Mouse (Mus musculus) central nervous system, embryonic 18 days (tissue): ENCODE data around the gene Ace. TPM values are rescaled to one million over a fixed set of nuclear protein-coding genes. Genes with fewer than 3 reads are reported as not detected.

ENCODE experiments used
- polyA plus RNA-seq: library from polyadenylated mRNA; depleted of rRNA; stranded (reverse); fragments of >200 nt; gene quantifications from 2 replicates; pipeline ENCODE4 v1.2.3, GENCODE M21; 2012; rRNA removed

Gene Ace
- polyA plus RNA-seq: 12.2 and 13.7 TPM in 2 replicates

GRCm38 (mm10) chr11:105967741-105968574 lies at the start of gene Ace:
TSS of gene Ace (plus strand) at chr11:105967945.

DNA sequence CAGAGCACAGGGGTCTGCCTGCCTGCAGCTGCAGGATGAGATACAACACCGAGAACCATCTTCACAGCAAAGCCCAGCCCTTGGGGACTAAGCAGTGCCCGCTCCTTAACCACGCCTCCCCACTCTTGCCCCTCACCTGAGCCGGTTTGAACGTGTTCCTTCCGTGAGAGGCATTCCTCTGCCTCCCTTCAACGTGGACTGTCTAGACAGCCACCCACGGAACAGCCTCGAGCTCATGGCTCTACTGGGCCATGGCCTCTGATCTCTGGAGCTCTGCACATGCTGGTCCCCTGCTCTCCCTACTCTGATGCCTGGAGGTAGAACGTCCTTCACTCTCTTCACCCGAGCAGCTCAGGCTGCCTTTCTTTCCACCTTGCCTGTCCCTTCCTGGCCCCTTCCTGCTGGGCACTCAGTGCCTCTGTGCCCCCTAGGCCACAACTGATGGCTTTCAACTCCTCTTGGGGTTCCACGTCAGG lies 14.8 kb upstream of the Ace start, which contains the start of gene Cyb561:
Gene Cyb561, minus strand, starts transcription at position 426 of the 476 bp plus-strand sequence.

GRCm38 (mm10) chr11:105994375-105994774 lies 26.6 kb downstream of the Ace start, which contains the start of gene Ace3:
TSS of gene Ace3 (plus strand) at chr11:105994675.

GRCm38 (mm10) chr11:106007821-106008220 lies 40.1 kb downstream of the Ace start, which contains the start of gene Kcnh6:
TSS of gene Kcnh6 (plus strand) at chr11:106008124.

GRCm38 (mm10) chr11:106036548-106037417 lies 69.0 kb downstream of the Ace start, which contains the start of gene Dcaf7:
TSS of gene Dcaf7 (plus strand) at chr11:106036872.

Other genes with a start within 250 kb of the Ace start
- 49.3 and 50.3 TPM in 2 replicates for gene Cyb561, start 14.6 kb upstream of the Ace start, polyA plus RNA-seq
- gene Ace3, start 26.7 kb downstream of the Ace start, polyA plus RNA-seq: not detected in 2 replicates
- gene Kcnh6, start 40.2 kb downstream of the Ace start, polyA plus RNA-seq: 1.8 and 2.1 TPM in 2 replicates
- gene Dcaf7, start 68.9 kb downstream of the Ace start, polyA plus RNA-seq: 158 and 165 TPM in 2 replicates
- 12.3 and 13.9 TPM in 2 replicates for gene Taco1, start 98.1 kb downstream of the Ace start, polyA plus RNA-seq
- 28.1 and 28.5 TPM in 2 replicates for gene Map3k3, start 116.7 kb downstream of the Ace start, polyA plus RNA-seq
- gene Gm10840, start 192.9 kb downstream of the Ace start, polyA plus RNA-seq: not detected in 2 replicates
- 89.2 and 92.8 TPM in 2 replicates for gene Limd2, start 192.9 kb downstream of the Ace start, polyA plus RNA-seq
- gene Strada, start 234.2 kb downstream of the Ace start, polyA plus RNA-seq: 46.5 and 48.0 TPM in 2 replicates
- gene Ccdc47, start 248.4 kb downstream of the Ace start, polyA plus RNA-seq: 54.8 and 62.3 TPM in 2 replicates
- 49.7 and 52.5 TPM in 2 replicates for gene Ddx42, start 249.0 kb downstream of the Ace start, polyA plus RNA-seq